In genomic region chr8:127123391-127123790, GRCm38 (mm10) we compare ENCODE assay signal across 10 mouse cellular contexts.
"Had no signal": no experiment of that assay in that cellular context is flagged by ENCODE, and none has a peak within 500 bp of the region (broad histone marks: within the 10 kb centered on the region; RNA-seq: fewer than 3 reads in every experiment).

No protein-coding gene starts in this region.

- DNase-seq: left cerebral cortex, postnatal 4 days; lung, embryonic 14.5 days; right cerebral cortex, postnatal 14 days; thymus, adult 2 months; thymus, postnatal 25 days had no signal

- H3K36me3 ChIP-seq: intestine, embryonic 15.5 days; limb, embryonic 13.5 days; midbrain, embryonic 13.5 days; stomach, embryonic 15.5 days had no signal

- H3K9ac ChIP-seq: intestine, embryonic 15.5 days; limb, embryonic 13.5 days; liver, embryonic 14.5 days; lung, embryonic 14.5 days; midbrain, embryonic 13.5 days; stomach, embryonic 15.5 days had no signal

- H3K27ac ChIP-seq: intestine, embryonic 15.5 days; limb, embryonic 13.5 days; liver, embryonic 14.5 days; midbrain, embryonic 13.5 days; stomach, embryonic 15.5 days had no signal

- ATAC-seq: intestine, embryonic 15.5 days; midbrain, embryonic 13.5 days had no signal

- H3K27me3 ChIP-seq: intestine, embryonic 15.5 days; limb, embryonic 13.5 days; midbrain, embryonic 13.5 days; stomach, embryonic 15.5 days had no signal

- H3K9me3 ChIP-seq: intestine, embryonic 15.5 days; limb, embryonic 13.5 days; midbrain, embryonic 13.5 days; stomach, embryonic 15.5 days had no signal

- H3K4me3 ChIP-seq: intestine, embryonic 15.5 days; limb, embryonic 13.5 days; midbrain, embryonic 13.5 days; stomach, embryonic 15.5 days had no signal

- H3K4me2 ChIP-seq: intestine, embryonic 15.5 days; limb, embryonic 13.5 days; lung, embryonic 14.5 days; midbrain, embryonic 13.5 days; stomach, embryonic 15.5 days had no signal
